Mouse (Mus musculus) lung, postnatal 14 days (tissue): ENCODE measurements around the gene 1700125H20Rik.

Experiments used
- DNase-seq: peaks from one replicate; pipeline ENCODE4 v3.0.0; 2021

The 1700125H20Rik gene

GRCm38 (mm10) chr11:85184839-85185238 is 14.6 kb downstream of the 1700125H20Rik start:
- no peak for DNase-seq

- no peak for DNase-seq
These were observed 18.9 kb downstream of the 1700125H20Rik start for GRCm38 (mm10) chr11:85189110-85189509.

DNA sequence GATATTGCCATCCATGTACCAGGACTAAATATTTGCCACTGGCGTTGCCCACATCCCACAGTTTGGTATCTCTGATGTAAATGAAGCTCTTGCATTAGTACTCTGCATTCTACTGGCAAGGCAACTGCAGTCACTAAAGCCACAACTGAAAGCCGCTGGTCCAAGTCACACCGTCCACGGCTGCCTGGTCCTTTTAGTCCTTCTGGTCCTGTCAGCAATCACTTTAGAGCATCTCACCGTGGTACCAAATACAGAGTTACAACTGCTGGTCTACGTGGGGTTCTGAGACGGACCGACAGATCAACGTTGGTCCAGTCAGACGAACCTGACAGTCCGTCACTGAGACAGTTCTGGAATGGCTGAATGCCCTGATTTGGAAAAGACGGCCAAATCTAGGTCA is 20.5 kb downstream of the 1700125H20Rik start:
- no peak for DNase-seq

DNA sequence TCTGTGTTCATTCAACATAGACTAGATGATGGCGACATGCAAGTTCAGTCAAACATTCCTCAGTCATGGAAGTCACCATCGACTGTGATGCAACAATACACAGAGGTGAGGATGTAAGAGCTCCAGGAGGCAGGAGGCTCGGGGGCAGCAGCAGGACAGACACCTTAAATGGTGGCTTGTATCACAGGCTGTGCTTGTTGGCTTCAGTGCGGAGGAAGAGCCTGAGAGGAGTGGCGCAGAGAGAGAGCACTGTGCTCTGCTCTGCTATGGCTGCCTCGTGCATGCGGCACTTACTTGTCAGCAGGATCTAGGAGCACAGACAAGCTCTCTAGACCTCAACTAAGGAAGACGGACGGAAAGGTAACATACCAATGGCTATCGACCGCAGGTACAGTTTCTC is 24.0 kb downstream of the 1700125H20Rik start:
- DNase-seq = no peak

- no peak for DNase-seq
These were observed 25.8 kb downstream of the 1700125H20Rik start for GRCm38 (mm10) chr11:85196046-85196445.

DNA sequence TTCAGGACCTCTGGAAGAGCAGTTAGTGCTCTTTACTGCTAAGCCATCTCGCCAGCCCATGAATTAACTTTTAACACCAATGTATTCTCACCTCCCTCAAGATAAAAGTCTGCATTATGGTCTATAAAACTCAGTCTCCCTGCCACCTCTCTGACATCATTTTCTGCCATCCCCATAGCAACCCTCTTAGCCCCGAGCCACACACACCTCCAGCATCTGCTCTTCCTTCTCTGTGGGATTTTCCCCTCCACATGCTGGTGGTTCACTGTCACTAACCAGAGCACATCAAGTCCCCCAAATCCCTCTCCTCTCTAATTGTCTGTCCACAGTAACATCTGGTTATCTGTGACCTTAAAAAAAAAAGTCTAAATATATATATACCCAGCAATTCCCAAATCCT is 28.7 kb downstream of the 1700125H20Rik start:
- no peak for DNase-seq

DNA sequence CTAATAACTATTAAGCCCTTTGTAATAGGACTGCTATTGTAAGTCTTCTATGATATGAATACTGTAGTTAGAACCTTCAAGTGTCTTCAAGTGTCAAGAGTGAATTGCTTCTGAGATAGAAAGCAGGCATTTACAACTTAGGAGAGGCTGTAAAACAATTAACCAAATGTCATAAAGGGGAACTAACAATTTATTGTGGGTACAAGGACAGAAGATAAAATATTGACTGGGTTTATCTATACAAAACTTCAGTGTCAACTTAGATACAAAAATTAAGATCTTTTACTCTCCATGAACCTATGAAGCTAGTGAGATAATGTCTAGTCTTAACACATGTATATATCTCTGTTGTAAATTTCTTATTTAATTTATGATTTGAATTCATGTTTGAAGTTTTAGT is 36.0 kb downstream of the 1700125H20Rik start:
- no peak for DNase-seq

GRCm38 (mm10) chr11:85211151-85211550 is 40.9 kb downstream of the 1700125H20Rik start:
- no peak for DNase-seq

- DNase-seq = no peak
These were observed 43.0 kb downstream of the 1700125H20Rik start for GRCm38 (mm10) chr11:85213215-85213614.

GRCm38 (mm10) chr11:85214679-85215078 is 44.5 kb downstream of the 1700125H20Rik start:
- DNase-seq = no peak

DNA sequence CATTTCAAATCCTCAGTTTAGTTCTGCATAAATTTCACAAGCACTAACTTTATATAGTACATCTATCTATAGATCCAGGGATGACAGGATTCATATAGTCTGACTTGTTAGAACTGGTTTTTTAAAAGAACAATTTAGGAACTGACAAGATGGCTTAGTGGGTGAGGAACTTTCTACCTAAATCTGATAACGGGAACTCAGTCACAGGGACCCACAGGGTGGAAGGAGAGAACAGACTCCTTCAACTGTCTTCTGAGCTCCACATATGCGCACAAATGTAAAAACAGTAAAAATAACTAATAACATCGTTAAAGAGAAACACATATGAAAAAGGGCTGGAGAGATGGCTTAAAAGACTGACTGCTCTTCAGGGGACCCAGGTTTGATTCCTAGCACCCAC is 48.8 kb downstream of the 1700125H20Rik start:
- DNase-seq = no peak

GRCm38 (mm10) chr11:85222561-85222960 is 52.4 kb downstream of the 1700125H20Rik start:
- no peak for DNase-seq

GRCm38 (mm10) chr11:85223248-85223647 is 53.0 kb downstream of the 1700125H20Rik start:
- DNase-seq = no peak
